In genomic region chr19:6454041-6454720, GRCm38 (mm10) we compare ENCODE assay signal across 11 mouse cellular contexts. TPM values are rescaled to one million over a fixed set of nuclear protein-coding genes. Genes with fewer than 3 reads are reported as not detected.
DNase-seq lines count a peak whose midpoint lies in the region; ATAC-seq and TF ChIP-seq lines count a peak whose summit lies in the region.
"Had no signal": no experiment of that assay in that cellular context is flagged by ENCODE, and none has a peak within 500 bp of the region (broad histone marks: within the 10 kb centered on the region; RNA-seq: fewer than 3 reads in every experiment).

No protein-coding gene starts in this region.

- H3K27ac ChIP-seq in left cerebral cortex, adult 2 months: peak overlapping the region; percentile 83
- peak overlapping the region; percentile 69; the same call in 1 of the 2 replicates for H3K27ac ChIP-seq in forebrain, embryonic 12.5 days
- H3K27ac ChIP-seq in limb, embryonic 10.5 days: no peak overlapping the region
- H3K27ac ChIP-seq: kidney, postnatal 0 days; limb, embryonic 12.5 days; liver, embryonic 15.5 days had no signal

- intact Hi-C loops in left cerebral cortex, adult 2 months (cut with DNase I): no loop called here

- H3K36me3 ChIP-seq in forebrain, embryonic 12.5 days (replicated peaks): peaks cover 5% of the 10 kb centered on the region
- H3K36me3 ChIP-seq in splenic B cell, adult 2 months (ENCODE audit: control insufficient read depth, insufficient read depth, low read length, poor library complexity, severe bottlenecking): no peaks in the 10 kb centered on the region
- H3K36me3 ChIP-seq in limb, embryonic 10.5 days: no peaks in the 10 kb centered on the region
- H3K36me3 ChIP-seq: limb, embryonic 12.5 days; liver, embryonic 15.5 days had no signal

- TF ChIP-seq CTCF in left cerebral cortex, adult 2 months (IDR thresholded peaks at IDR 0.05): no peak

- peak overlapping the region; percentile 33; the same call in 1 of the 2 replicates for H3K9ac ChIP-seq in forebrain, embryonic 12.5 days
- H3K9ac ChIP-seq: limb, embryonic 12.5 days; liver, embryonic 15.5 days had no signal

- peaks cover 7% of the 10 kb centered on the region; the same call in 1 of the 2 replicates for H3K27me3 ChIP-seq in forebrain, embryonic 12.5 days
- no peaks in the 10 kb centered on the region for H3K27me3 ChIP-seq in splenic B cell, adult 2 months (ENCODE audit: control insufficient read depth, insufficient read depth, low read length, poor library complexity, severe bottlenecking)
- H3K27me3 ChIP-seq in limb, embryonic 10.5 days (ENCODE audit: low read depth, poor library complexity, severe bottlenecking): peaks cover 40% of the 10 kb centered on the region

- no peaks in the 10 kb centered on the region for H3K9me3 ChIP-seq in forebrain, embryonic 12.5 days
- no peaks in the 10 kb centered on the region for H3K9me3 ChIP-seq in limb, embryonic 10.5 days (replicated peaks)
- H3K9me3 ChIP-seq: limb, embryonic 12.5 days; liver, embryonic 15.5 days had no signal

- H3K4me2 ChIP-seq in forebrain, embryonic 12.5 days: no peak overlapping the region
- H3K4me2 ChIP-seq: limb, embryonic 12.5 days; liver, embryonic 15.5 days had no signal

- H3K4me1 ChIP-seq in forebrain, embryonic 12.5 days: peaks cover 39% of the 10 kb centered on the region
- H3K4me1 ChIP-seq in limb, embryonic 10.5 days: peaks cover 16% of the 10 kb centered on the region

- H3K4me3 ChIP-seq in left cerebral cortex, adult 2 months: no peak overlapping the region
- no peak overlapping the region for H3K4me3 ChIP-seq in forebrain, embryonic 12.5 days (replicated peaks)
- no peak overlapping the region for H3K4me3 ChIP-seq in limb, embryonic 10.5 days
- H3K4me3 ChIP-seq: limb, embryonic 12.5 days; liver, embryonic 15.5 days had no signal

- ATAC-seq in forebrain, embryonic 12.5 days (ENCODE audit: low FRiP score): no peak
- ATAC-seq in megakaryocyte, adult 5-6 weeks (ENCODE audit: poor library complexity, severe bottlenecking): peak; percentile 12
- ATAC-seq: inflammation-experienced regulatory T-cells, adult 6 months had no signal

- DNase-seq in left cerebral cortex, adult 2 months (ENCODE audit: extremely low spot score in 1 of 2, low spot score in 2 of 2): no peak
- no peak for DNase-seq in left cerebral cortex, adult 9 months (ENCODE audit: low spot score in 2 of 2)
- peak; percentile 29 for DNase-seq in splenic B cell, adult 2 months (ENCODE audit: low read depth, low spot score)
- DNase-seq in limb, embryonic 10.5 days (ENCODE audit: low spot score): no peak
- DNase-seq in kidney, adult 9 months: no peak

- 70% methylated on average over 10 of the region's 10 CpGs for WGBS in forebrain, embryonic 12.5 days
- WGBS in limb, embryonic 10.5 days: 83% methylated on average over 10 of the region's 10 CpGs

RNA-seq across cellular contexts. Expression of gene Nrxn2, which starts 35.6 kb away (rescaled TPM):
- total RNA-seq in left cerebral cortex, adult 2 months (2021): 100 to 1,000 TPM; 618 to 620 TPM
- polyA plus RNA-seq in forebrain, embryonic 12.5 days (2016; fragmentation: Nextera tagmentation; extraction: Ambion mirVana): 17.1 and 17.6 TPM in 2 replicates
- 0.21 TPM in 1 of 2 replicates, not detected in the other for total RNA-seq in megakaryocyte, adult 5-6 weeks (2015)
- not detected in 2 replicates for total RNA-seq in megakaryocyte, adult 5-6 weeks (2017)
- polyA plus RNA-seq in limb, embryonic 10.5 days (2016; fragmentation: Nextera tagmentation; extraction: Ambion mirVana): 0.78 and 1.5 TPM in 2 replicates

RNA-seq across cellular contexts. Expression of gene Rasgrp2, which starts 55.0 kb away (rescaled TPM):
- total RNA-seq in left cerebral cortex, adult 2 months (2021): 10 to 100 TPM; 61.1 to 72.2 TPM
- polyA plus RNA-seq in forebrain, embryonic 12.5 days (2016; fragmentation: Nextera tagmentation; extraction: Ambion mirVana): 13.1 and 15.1 TPM in 2 replicates
- 213 and 232 TPM in 2 replicates for total RNA-seq in megakaryocyte, adult 5-6 weeks (2015)
- 195 and 214 TPM in 2 replicates for total RNA-seq in megakaryocyte, adult 5-6 weeks (2017)
- 14.6 and 16.7 TPM in 2 replicates for polyA plus RNA-seq in limb, embryonic 10.5 days (2016; fragmentation: Nextera tagmentation; extraction: Ambion mirVana)

Comparison
In these comparisons a context has a peak if more than half of its experiments do, and no peak if none do; other contexts are left out.
1. RNA of gene Nrxn2, which starts 35.6 kb away (total RNA-seq): 618 to 620 TPM in left cerebral cortex, adult 2 months; 0.21 TPM in megakaryocyte, adult 5-6 weeks; every median in the first group is over 100 times any median in the second.